Mouse (Mus musculus) ES-Bruce4 (cell line): Measurements from ENCODE around the gene Bloc1s4. TPM values are rescaled to one million over a fixed set of nuclear protein-coding genes. Genes with fewer than 3 reads are reported as not detected.
A peak's percentile ranks its signal among the peaks of the same experiment; 100 is the strongest.

Experiments
- H3K27ac ChIP-seq: 2 replicates; pipeline ENCODE4 v1.5.1; 2012; ENCODE audit warnings: low read length, inconsistent platforms; ENCODE audit not compliant: insufficient read depth
- H3K27me3 ChIP-seq: 2 replicates; pipeline ENCODE4 v1.6.1; 2012; ENCODE audit warnings: mild to moderate bottlenecking, low read length, inconsistent platforms; ENCODE audit not compliant: control insufficient read depth, poor library complexity, insufficient read depth, severe bottlenecking
- H3K36me3 ChIP-seq: 2 replicates; pipeline ENCODE4 v1.6.1; 2012; ENCODE audit warnings: inconsistent platforms, mild to moderate bottlenecking, low read length, moderate library complexity; ENCODE audit not compliant: control insufficient read depth, poor library complexity, insufficient read depth, severe bottlenecking
- H3K4me1 ChIP-seq: one replicate; pipeline ENCODE4 v1.8.1; 2011; ENCODE audit warnings: low read length; ENCODE audit not compliant: control insufficient read depth, insufficient read depth
- H3K4me3 ChIP-seq: 2 replicates; pipeline ENCODE4 v1.5.1; 2011; ENCODE audit warnings: low read depth, mild to moderate bottlenecking, low read length
- H3K9ac ChIP-seq: 2 replicates; pipeline ENCODE4 v1.6.1; 2012; ENCODE audit warnings: low read depth, mild to moderate bottlenecking, inconsistent platforms; ENCODE audit not compliant: poor library complexity, severe bottlenecking
- H3K9me3 ChIP-seq: replicated peaks from 2 replicates; pipeline ENCODE4 v1.6.1; 2012; ENCODE audit warnings: mild to moderate bottlenecking, low read length, inconsistent platforms; ENCODE audit not compliant: control insufficient read depth, poor library complexity, insufficient read depth, severe bottlenecking
- CTCF ChIP-seq: IDR thresholded peaks from one replicate; pipeline ENCODE4 v1.8.1; 2011; ENCODE audit warnings: low read depth, low read length
- EP300 ChIP-seq: IDR thresholded peaks from 2 replicates; pipeline ENCODE4 v1.6.1; 2011; ENCODE audit warnings: low read depth, low read length; ENCODE audit not compliant: insufficient read depth
- POLR2A ChIP-seq: IDR thresholded peaks from one replicate; pipeline ENCODE4 v1.8.1; 2011; ENCODE audit warnings: low read length; ENCODE audit not compliant: insufficient read depth
- polyA plus RNA-seq: library from polyadenylated mRNA; stranded (reverse); fragments of >200 nt; gene quantifications from 2 replicates; pipeline ENCODE4 v1.2.4, GENCODE M21; 2011; ENCODE audit warnings: low read depth; ENCODE audit not compliant: missing spikeins, insufficient read depth, insufficient read length

Gene Bloc1s4
- polyA plus RNA-seq, 1 experiment = 8.6 TPM

DNA sequence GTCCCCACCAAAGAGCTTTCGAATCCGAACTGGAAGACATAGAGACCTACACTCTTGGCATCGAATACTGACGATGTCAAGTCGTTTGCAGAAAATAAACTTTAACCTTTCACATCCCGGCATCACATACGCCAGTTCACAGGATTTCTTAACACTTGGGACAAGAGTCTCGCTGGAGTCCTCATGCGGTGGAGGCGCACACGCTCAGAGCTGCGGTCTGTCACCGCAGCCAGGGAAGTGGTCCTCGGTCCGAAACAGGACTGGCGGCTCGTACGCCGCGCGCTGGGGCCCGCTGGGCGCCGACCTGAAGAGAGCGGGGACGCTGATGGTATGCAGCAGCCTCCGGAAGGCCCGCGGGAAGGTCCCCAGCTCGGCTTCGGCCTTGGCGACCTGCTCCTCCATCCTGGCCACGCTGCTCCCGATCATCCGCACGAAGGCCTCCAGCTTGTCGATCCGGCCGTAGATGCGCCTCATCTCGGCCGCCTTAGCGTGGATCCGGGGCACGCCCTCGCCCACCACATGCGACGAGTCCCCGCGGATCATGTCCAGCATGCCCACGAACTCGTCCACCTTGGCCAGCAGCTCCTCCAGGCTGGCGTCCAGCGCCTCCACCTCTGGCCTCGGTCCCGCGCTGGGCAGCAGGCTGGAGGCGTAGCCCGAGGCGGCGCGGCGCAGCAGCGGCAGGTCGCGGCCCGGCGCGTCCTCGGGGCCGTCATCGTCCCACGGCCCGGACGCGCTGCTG, 485 bp downstream of the Bloc1s4 start:
- H3K9me3 ChIP-seq = no peaks in the 10 kb centered on the region
- H3K4me3 ChIP-seq = peak overlapping the region; percentile 90
- peak overlapping the region; percentile 57 for H3K9ac ChIP-seq
- H3K27ac ChIP-seq = no peak overlapping the region
- H3K36me3 ChIP-seq = 0 out of 2 replicates have a peak, but pooled peaks cover 3% of the 10 kb centered on the region
- no peaks in the 10 kb centered on the region for H3K27me3 ChIP-seq
- TF ChIP-seq CTCF (no peak), POLR2A (no peak), EP300 (no peak)
- peaks cover 1% of the 10 kb centered on the region for H3K4me1 ChIP-seq

- TF ChIP-seq POLR2A (no peak), CTCF (no peak)
- Histone ChIP-seq H3K36me3 (0 out of 2 replicates have a peak, but pooled peaks cover 3% of the 10 kb centered on the region), H3K4me3 (no peak overlapping the region), H3K9ac (no peak overlapping the region), H3K27me3 (no peaks in the 10 kb centered on the region), H3K27ac (no peak overlapping the region), H3K9me3 (no peaks in the 10 kb centered on the region), H3K4me1 (peaks cover 1% of the 10 kb centered on the region)
Observed at GRCm38 (mm10) chr5:36747071-36747470, 1.4 kb downstream of the Bloc1s4 start.

DNA sequence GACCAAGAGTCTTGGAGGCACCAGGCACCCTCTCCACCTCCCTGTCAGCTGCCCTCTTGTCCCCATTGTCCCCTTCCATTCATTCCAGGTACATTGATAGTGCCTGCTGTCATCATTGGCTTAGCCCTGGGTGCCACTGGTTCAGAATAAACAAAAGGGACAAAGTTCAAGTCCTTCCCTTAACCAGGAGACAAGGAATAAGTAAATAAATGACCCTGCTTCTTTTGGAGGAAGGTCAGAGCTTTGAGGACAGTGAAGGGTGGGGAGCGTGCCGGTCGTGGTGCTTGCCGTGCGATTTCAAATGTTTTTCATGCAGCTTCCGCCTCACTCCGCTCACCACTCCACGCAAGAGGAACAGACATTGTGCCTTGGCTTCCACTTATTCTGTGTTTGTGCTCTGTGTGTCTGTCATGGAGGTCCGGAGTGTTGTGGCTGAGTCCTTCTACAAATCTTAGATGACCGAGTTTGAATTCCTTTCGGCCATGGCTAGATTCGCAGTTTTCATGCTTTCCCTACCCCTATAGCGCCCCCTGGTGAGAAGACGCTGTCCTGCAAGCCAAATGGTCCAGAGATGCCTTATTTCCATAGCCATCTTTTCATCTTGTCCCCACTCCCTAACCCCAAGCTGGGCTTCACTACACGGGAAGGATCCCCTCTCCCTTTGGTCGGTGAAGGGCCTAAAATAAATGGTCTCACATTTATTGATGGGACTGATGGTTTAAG, 6.2 kb downstream of the Bloc1s4 start:
- TF ChIP-seq EP300 (no peak), CTCF (peak; percentile 86)
- no peaks in the 10 kb centered on the region for H3K27me3 ChIP-seq
- H3K27ac ChIP-seq = no peak overlapping the region
- no peaks in the 10 kb centered on the region for H3K9me3 ChIP-seq
- H3K4me1 ChIP-seq = peaks cover 1% of the 10 kb centered on the region
- 0 out of 2 replicates have a peak, but pooled peaks cover 3% of the 10 kb centered on the region for H3K36me3 ChIP-seq
- H3K4me3 ChIP-seq = no peak overlapping the region
- no peak overlapping the region for H3K9ac ChIP-seq

- Histone ChIP-seq H3K4me3 (no peak overlapping the region), H3K27me3 (no peaks in the 10 kb centered on the region), H3K9ac (no peak overlapping the region), H3K36me3 (no peaks in the 10 kb centered on the region), H3K4me1 (no peaks in the 10 kb centered on the region), H3K9me3 (no peaks in the 10 kb centered on the region), H3K27ac (no peak overlapping the region)
- TF ChIP-seq POLR2A = no peak
- no peak for TF ChIP-seq EP300
- peak; percentile 54 for TF ChIP-seq CTCF
Observed at GRCm38 (mm10) chr5:36739829-36740228, 8.6 kb downstream of the Bloc1s4 start.

- Histone ChIP-seq H3K4me3 (no peak overlapping the region), H3K27ac (no peak overlapping the region), H3K9ac (no peak overlapping the region), H3K4me1 (no peaks in the 10 kb centered on the region), H3K9me3 (no peaks in the 10 kb centered on the region), H3K36me3 (no peaks in the 10 kb centered on the region), H3K27me3 (no peaks in the 10 kb centered on the region)
- TF ChIP-seq CTCF = no peak
- TF ChIP-seq POLR2A = no peak
- TF ChIP-seq EP300 = no peak
Observed at GRCm38 (mm10) chr5:36738799-36739615, 9.4 kb downstream of the Bloc1s4 start.
